In genomic region chr19:20543816-20544215, GRCm38 (mm10) we compare ENCODE assay signal across 15 mouse cellular contexts.
"Had no signal": no experiment of that assay in that cellular context is flagged by ENCODE, and none has a peak within 500 bp of the region (broad histone marks: within the 10 kb centered on the region; RNA-seq: fewer than 3 reads in every experiment).

No protein-coding gene starts in this region.

- H3K4me1 ChIP-seq: lung, embryonic 15.5 days; midbrain, embryonic 10.5 days; midbrain, embryonic 13.5 days; midbrain, embryonic 15.5 days; neural tube, embryonic 12.5 days; stomach, embryonic 15.5 days had no signal

- H3K36me3 ChIP-seq: lung, embryonic 15.5 days; midbrain, embryonic 10.5 days; midbrain, embryonic 13.5 days; midbrain, embryonic 15.5 days; neural tube, embryonic 12.5 days; stomach, embryonic 15.5 days had no signal

- H3K4me3 ChIP-seq: lung, embryonic 15.5 days; midbrain, embryonic 10.5 days; midbrain, embryonic 13.5 days; midbrain, embryonic 15.5 days; neural tube, embryonic 12.5 days; stomach, embryonic 15.5 days had no signal

- H3K9ac ChIP-seq: liver, postnatal 0 days; lung, embryonic 15.5 days; midbrain, embryonic 13.5 days; midbrain, embryonic 15.5 days; neural tube, embryonic 12.5 days; stomach, embryonic 15.5 days had no signal

- H3K27ac ChIP-seq: lung, embryonic 15.5 days; midbrain, embryonic 10.5 days; midbrain, embryonic 13.5 days; midbrain, embryonic 15.5 days; neural tube, embryonic 12.5 days; stomach, embryonic 15.5 days; stomach, postnatal 0 days had no signal

- DNase-seq: liver, postnatal 0 days; lung, adult 2 months; lung, postnatal 4 days; right cerebral cortex, postnatal 14 days; thymus, adult 2 months; thymus, postnatal 25 days; thymus, postnatal 4 days had no signal

- H3K4me2 ChIP-seq: lung, embryonic 15.5 days; midbrain, embryonic 13.5 days; midbrain, embryonic 15.5 days; neural tube, embryonic 12.5 days; stomach, embryonic 15.5 days had no signal

- H3K27me3 ChIP-seq: lung, embryonic 15.5 days; midbrain, embryonic 13.5 days; midbrain, embryonic 15.5 days; neural tube, embryonic 12.5 days; stomach, embryonic 15.5 days had no signal

- H3K9me3 ChIP-seq: lung, embryonic 15.5 days; midbrain, embryonic 10.5 days; midbrain, embryonic 13.5 days; midbrain, embryonic 15.5 days; neural tube, embryonic 12.5 days; stomach, embryonic 15.5 days had no signal

- ATAC-seq: liver, postnatal 0 days; lung, postnatal 0 days; midbrain, embryonic 13.5 days; midbrain, embryonic 15.5 days had no signal
